Mouse (Mus musculus) G1E (cell line): ENCODE measurements around the gene Mccc1. TPM values are rescaled to one million over a fixed set of nuclear protein-coding genes. Genes with fewer than 3 reads are reported as not detected.
A peak's percentile ranks its signal among the peaks of the same experiment; 100 is the strongest.

Experiments
- ATAC-seq: 2 replicates; pipeline ENCODE4 v1.8.0; 2016; ENCODE audit warnings: mild to moderate bottlenecking; ENCODE audit not compliant: insufficient number of reproducible peaks, poor library complexity, low FRiP score, severe bottlenecking; ENCODE audit errors: extremely low read depth
- DNase-seq: peaks from one replicate; pipeline ENCODE4 v3.0.0; 2012; ENCODE audit warnings: low spot score
- H3K27me3 ChIP-seq: 2 replicates; pipeline ENCODE4 v1.6.1; 2012; ENCODE audit warnings: mild to moderate bottlenecking, low read length, inconsistent platforms; ENCODE audit not compliant: insufficient read depth
- H3K36me3 ChIP-seq: replicated peaks from 2 replicates; pipeline ENCODE3; 2012; ENCODE audit warnings: mild to moderate bottlenecking, inconsistent platforms
- H3K4me1 ChIP-seq: 2 replicates; pipeline ENCODE4 v1.6.1; 2012; ENCODE audit warnings: low read depth, low read length, inconsistent platforms, mixed read lengths; ENCODE audit not compliant: insufficient read depth
- H3K4me3 ChIP-seq: 2 replicates; pipeline ENCODE4 v1.5.1; 2012; ENCODE audit warnings: low read depth, mild to moderate bottlenecking, inconsistent platforms, low read length, moderate library complexity, mixed read lengths
- H3K9me3 ChIP-seq: replicated peaks from 2 replicates; pipeline ENCODE4 v1.6.1; 2012; ENCODE audit warnings: inconsistent platforms
- CTCF ChIP-seq: IDR thresholded peaks from 2 replicates; pipeline ENCODE4 v1.5.1; 2012; ENCODE audit warnings: low read depth, low read length, inconsistent platforms, mixed read lengths
- GATA1 ChIP-seq: IDR thresholded peaks from 2 replicates; pipeline ENCODE4 v1.6.1; 2012; ENCODE audit warnings: borderline replicate concordance, low read length, inconsistent platforms, mixed read lengths
- GATA2 ChIP-seq: IDR thresholded peaks from 2 replicates; pipeline ENCODE4 v1.6.1; 2012; ENCODE audit warnings: low read depth, low read length, inconsistent platforms, borderline replicate concordance
- POLR2AphosphoS5 ChIP-seq: IDR thresholded peaks from 2 replicates; pipeline ENCODE4 v1.6.1; 2012; ENCODE audit warnings: low read depth, low read length, inconsistent platforms; ENCODE audit not compliant: insufficient replicate concordance
- TAL1 ChIP-seq: conservative IDR thresholded peaks from 2 replicates; pipeline ENCODE4 v1.6.1; 2012; ENCODE audit warnings: low read depth, low read length, inconsistent platforms, mixed read lengths
- polyA plus RNA-seq: library from polyadenylated mRNA; stranded (reverse); fragments of >175 nt; gene quantifications from 2 replicates; pipeline ENCODE4 v1.2.3, GENCODE M21; 2012
- total RNA-seq, 2 experiments: library from RNA; stranded (forward) in 1 of 2; stranded (reverse) in 1 of 2; fragments of 200-1000 nt in 1 of 2; fragments of >200 nt in 1 of 2; fragmentation: Nextera tagmentation in 1 of 2; gene quantifications; 2 replicates each; pipeline ENCODE4 v1.2.3; 2014 to 2017

Mccc1 gene
- total and polyA plus RNA-seq, 3 experiments = 2.5 to 12.1 (median 8.2) TPM

DNA sequence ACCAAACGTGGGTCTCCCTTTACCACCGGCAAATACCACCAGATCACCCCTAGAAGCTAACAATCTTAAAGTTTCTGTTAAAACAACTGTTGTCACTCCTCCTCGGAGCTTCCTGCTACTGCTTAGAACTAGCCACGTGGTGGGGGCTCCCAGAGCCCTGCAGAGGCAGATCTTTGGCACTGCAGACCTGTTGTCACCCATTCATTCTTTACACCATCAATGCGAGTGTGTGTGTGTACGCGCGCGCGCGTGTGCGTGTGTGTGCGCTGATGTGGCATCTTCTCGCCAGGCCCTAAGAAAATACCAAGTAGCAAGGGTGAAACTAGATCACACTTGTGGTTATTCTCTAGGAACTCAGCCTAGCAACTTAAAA, 67.1 kb downstream of the Mccc1 start:
- TF ChIP-seq GATA2 (no peak), POLR2AphosphoS5 (no peak), TAL1 (no peak), CTCF (no peak), GATA1 (no peak)
- H3K4me3 ChIP-seq = peak overlapping the region; percentile 87
- peaks cover 40% of the 10 kb centered on the region for H3K4me1 ChIP-seq
- H3K9me3 ChIP-seq = no peaks in the 10 kb centered on the region
- H3K27me3 ChIP-seq = no peaks in the 10 kb centered on the region
- H3K36me3 ChIP-seq = peaks cover 47% of the 10 kb centered on the region
- DNase-seq = peak; percentile 45
- ATAC-seq = peak; percentile 61; the same call in 1 of the 2 replicates

DNA sequence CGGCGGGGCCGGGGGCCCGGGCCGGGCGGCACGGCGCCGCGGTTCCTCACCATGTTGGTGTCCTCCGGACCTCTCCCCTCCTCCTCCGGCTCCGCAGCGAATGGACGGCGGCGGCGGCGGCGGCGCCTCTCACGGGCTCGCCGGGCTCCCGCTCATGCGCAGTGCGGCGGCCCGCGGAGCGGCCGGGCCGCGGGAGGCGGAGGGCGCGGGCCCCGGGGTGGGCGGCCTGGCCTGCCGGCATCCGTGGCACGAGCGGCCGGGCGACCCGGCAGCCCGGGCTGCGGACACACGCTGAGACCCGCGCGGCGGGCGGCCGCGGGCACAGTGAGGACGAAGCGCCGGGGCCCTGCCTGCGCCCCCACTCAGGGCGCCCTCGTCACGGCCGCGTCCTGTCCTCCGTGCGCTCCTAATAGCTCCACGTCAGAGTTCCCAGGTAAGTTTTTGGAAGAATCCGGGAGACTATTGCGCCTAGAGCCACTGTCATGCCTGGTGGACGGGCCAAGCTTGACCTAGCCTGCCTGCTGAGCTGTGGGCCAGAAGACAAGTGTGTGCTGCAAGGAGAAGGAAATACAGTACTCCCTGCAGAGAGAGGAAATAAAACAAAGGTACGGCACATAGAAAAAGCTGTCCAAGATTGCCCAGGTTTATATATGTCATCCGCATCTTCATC, 67.6 kb downstream of the Mccc1 start:
- ATAC-seq = peak; percentile 7; the same call in 1 of the 2 replicates
- Histone ChIP-seq H3K4me3 (peak overlapping the region; percentile 87), H3K27me3 (no peaks in the 10 kb centered on the region), H3K4me1 (peaks cover 43% of the 10 kb centered on the region), H3K9me3 (no peaks in the 10 kb centered on the region), H3K36me3 (peaks cover 42% of the 10 kb centered on the region)
- no peak for TF ChIP-seq POLR2AphosphoS5
- no peak for TF ChIP-seq GATA2
- TF ChIP-seq GATA1 = no peak
- no peak for TF ChIP-seq TAL1
- no peak for TF ChIP-seq CTCF
- DNase-seq = peak; percentile 67

DNA sequence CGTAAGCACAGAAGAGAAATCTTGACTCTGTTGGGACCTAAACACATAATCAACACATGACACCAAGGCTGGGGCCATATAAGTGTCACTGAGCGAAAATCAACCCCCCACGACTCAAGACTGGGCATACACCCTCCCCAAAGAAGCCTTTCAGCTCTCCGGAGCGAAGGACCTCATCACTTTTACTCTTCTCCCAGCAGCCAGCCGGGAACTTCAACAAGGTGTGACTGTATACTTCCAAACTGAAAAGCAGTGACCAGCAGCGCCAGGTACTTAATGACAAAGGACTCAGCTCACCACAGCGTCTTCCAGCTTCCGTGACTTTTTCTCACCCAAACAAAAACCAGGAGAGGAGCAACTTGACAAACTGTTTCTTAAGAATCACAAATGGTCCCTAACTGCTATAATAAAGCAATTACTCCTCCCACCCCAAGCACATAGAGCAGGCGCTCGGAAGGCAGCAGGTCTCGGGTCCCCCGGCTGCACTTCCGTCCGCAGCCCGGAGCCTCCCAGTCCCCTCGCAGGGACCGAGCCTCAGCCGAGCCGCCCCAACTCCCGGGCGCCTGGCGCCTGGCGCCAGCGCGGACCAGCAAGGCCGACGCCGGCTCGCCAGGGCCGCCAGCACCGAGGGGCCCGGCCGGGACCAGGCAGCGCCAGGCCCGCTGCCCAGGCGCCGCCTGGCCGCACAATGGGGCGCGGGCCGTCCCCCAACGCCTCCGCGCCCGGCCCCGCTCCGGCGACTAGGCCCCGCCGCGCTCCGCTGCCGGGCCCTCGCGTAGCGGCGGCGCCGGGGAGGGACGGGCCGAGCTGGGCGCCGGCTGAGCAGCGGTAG, 68.4 kb downstream of the Mccc1 start:
- no peak for TF ChIP-seq CTCF
- TF ChIP-seq GATA2 = no peak
- TF ChIP-seq TAL1 = no peak
- TF ChIP-seq GATA1 = no peak
- TF ChIP-seq POLR2AphosphoS5 = no peak
- DNase-seq (peak; percentile 60), ATAC-seq (peak; percentile 40; the same call in 1 of the 2 replicates)
- Histone ChIP-seq H3K4me3 (peak overlapping the region; percentile 87), H3K27me3 (no peaks in the 10 kb centered on the region), H3K36me3 (peaks cover 37% of the 10 kb centered on the region), H3K4me1 (peaks cover 45% of the 10 kb centered on the region), H3K9me3 (no peaks in the 10 kb centered on the region)

DNA sequence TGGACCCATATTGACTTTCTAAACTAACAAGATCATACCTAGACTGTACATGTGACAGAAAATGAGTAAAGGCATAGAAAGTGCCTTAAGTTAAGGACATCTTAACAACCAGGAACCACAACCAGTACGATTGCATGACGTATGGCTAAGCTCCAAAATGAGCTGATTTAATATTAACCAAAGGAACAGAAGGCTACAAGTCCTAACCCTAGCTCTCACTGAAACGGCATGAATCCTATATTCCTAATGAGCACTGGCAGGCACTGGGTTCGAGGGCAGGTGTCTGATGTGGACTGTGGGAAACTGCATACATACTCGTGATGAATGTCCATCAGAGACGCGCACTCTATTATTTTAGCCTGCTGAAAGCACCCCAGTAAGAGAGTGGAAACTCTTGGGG, 69.1 kb downstream of the Mccc1 start:
- Histone ChIP-seq H3K36me3 (peaks cover 34% of the 10 kb centered on the region), H3K9me3 (no peaks in the 10 kb centered on the region), H3K27me3 (no peaks in the 10 kb centered on the region), H3K4me3 (peak overlapping the region; percentile 87), H3K4me1 (peaks cover 52% of the 10 kb centered on the region)
- no peak for ATAC-seq
- no peak for DNase-seq
- TF ChIP-seq GATA1 = no peak
- TF ChIP-seq GATA2 = no peak
- no peak for TF ChIP-seq TAL1
- TF ChIP-seq CTCF = no peak
- no peak for TF ChIP-seq POLR2AphosphoS5

DNA sequence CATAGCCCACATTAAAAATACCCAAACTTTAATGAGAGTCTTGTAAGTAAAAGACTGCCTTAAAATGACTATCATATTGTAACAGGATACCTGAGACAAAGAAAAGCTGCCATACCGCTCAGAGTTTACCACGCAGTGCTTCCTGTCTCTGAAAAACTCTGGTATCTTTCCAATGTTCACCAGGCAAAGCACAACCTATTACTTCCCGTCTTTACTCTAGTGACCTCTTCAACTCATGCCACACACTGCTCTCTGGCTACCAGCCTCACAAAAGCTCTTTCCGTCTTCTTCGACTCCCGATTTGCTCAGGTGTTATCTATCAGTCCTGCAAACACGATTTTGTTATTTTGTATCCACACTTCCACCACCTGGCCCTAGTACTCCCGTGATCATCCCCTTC, 70.6 kb downstream of the Mccc1 start:
- H3K4me1 ChIP-seq = peaks cover 58% of the 10 kb centered on the region
- TF ChIP-seq GATA1 = no peak
- no peak for TF ChIP-seq GATA2
- no peak for TF ChIP-seq TAL1
- TF ChIP-seq POLR2AphosphoS5 = no peak
- no peak for TF ChIP-seq CTCF
- H3K27me3 ChIP-seq = no peaks in the 10 kb centered on the region
- H3K36me3 ChIP-seq = peaks cover 26% of the 10 kb centered on the region
- peak overlapping the region; percentile 42; the same call in 1 of the 2 replicates for H3K4me3 ChIP-seq
- DNase-seq (no peak), ATAC-seq (no peak)
- H3K9me3 ChIP-seq = no peaks in the 10 kb centered on the region

DNA sequence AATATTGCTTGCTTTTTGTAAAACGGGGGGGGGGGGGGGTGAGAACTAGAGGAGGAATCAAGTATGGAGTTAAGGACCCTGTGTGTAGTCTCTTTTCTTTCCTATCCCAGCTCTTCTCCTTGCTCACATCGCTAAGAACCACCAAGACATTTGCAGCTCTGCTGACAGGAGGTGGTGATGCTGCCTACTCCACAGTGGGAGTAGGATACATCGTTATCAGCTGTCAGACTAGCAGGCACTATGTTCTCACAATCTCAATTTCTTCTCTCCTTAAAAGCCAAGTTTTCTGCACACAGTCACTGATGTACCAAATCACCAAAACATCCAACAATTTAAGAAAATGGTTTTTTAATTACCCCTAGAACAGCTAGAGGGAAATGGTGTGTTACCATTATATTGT, 71.1 kb downstream of the Mccc1 start:
- no peak for TF ChIP-seq POLR2AphosphoS5
- no peak for TF ChIP-seq CTCF
- no peak for TF ChIP-seq GATA2
- TF ChIP-seq GATA1 = no peak
- no peak for TF ChIP-seq TAL1
- ATAC-seq (no peak), DNase-seq (no peak)
- H3K4me3 ChIP-seq = no peak overlapping the region; the same call in 1 of the 2 replicates
- H3K36me3 ChIP-seq = peaks cover 22% of the 10 kb centered on the region
- H3K4me1 ChIP-seq = peaks cover 57% of the 10 kb centered on the region
- H3K27me3 ChIP-seq = no peaks in the 10 kb centered on the region
- H3K9me3 ChIP-seq = no peaks in the 10 kb centered on the region
